Mouse (Mus musculus): ENCODE data around the gene Acaca. TPM values are rescaled to one million over a fixed set of nuclear protein-coding genes. Genes with fewer than 3 reads are reported as not detected.

Acaca gene
- polyA plus RNA-seq, 1 experiment from 2014 or later, result 25.5 TPM

GRCm38 (mm10) chr11:84434879-84435278 is 305.4 kb downstream of the Acaca start:
- Histone ChIP-seq H3K4me3 (ENCODE audit: low read depth, low read length) (no peak overlapping the region), H3K9ac (replicated peaks; ENCODE audit: low read depth, low read length) (no peak overlapping the region), H3K4me1 (ENCODE audit: control insufficient read depth, insufficient read depth, low read length) (peaks cover 6% of the 10 kb centered on the region), H3K27ac (ENCODE audit: low read length) (no peak overlapping the region), H3K4me2 (replicated peaks; ENCODE audit: low read depth, low read length) (no peak overlapping the region), H3K9me3 (ENCODE audit: control insufficient read depth, low read depth, low read length) (no peaks in the 10 kb centered on the region), H3K36me3 (ENCODE audit: control insufficient read depth, insufficient read depth, low read length) (no peaks in the 10 kb centered on the region; the same call in none of the 2 replicates), H3K27me3 (ENCODE audit: control insufficient read depth, insufficient read depth, low read length) (no peaks in the 10 kb centered on the region)
- no peak for ATAC-seq (ENCODE audit: insufficient number of reproducible peaks, insufficient read depth, low FRiP score, low read depth)
- WGBS, result 80% methylated on average over 6 of the region's 6 CpGs

DNA sequence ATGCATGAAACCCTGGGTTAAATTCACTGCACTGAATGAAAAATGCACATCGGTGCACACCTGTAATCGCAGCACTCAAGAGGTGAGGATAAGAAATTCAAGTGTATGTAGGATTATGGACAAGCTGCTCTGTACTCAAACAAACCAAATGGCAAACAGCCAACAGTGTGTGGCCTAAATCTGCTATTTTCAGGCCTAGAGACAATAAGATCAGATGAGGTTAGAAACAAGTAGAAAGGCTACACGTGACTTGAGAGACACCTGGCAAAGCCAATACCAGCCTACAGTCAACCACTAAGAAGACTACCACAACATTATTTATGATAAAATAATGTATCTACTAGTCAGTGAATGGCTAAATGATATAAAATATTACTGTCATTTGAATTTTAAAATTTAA is 310.9 kb downstream of the Acaca start:
- no peak overlapping the region for H3K4me3 ChIP-seq (ENCODE audit: low read depth, low read length)
- H3K36me3 ChIP-seq (ENCODE audit: control insufficient read depth, insufficient read depth, low read length), result peaks cover 6% of the 10 kb centered on the region
- no peak for ATAC-seq (ENCODE audit: insufficient number of reproducible peaks, insufficient read depth, low FRiP score, low read depth)
- H3K4me2 ChIP-seq (replicated peaks; ENCODE audit: low read depth, low read length), result no peak overlapping the region
- H3K27me3 ChIP-seq (ENCODE audit: control insufficient read depth, insufficient read depth, low read length), result no peaks in the 10 kb centered on the region
- WGBS, result 89% methylated on average over 3 of the region's 3 CpGs
- no peak overlapping the region for H3K9ac ChIP-seq (replicated peaks; ENCODE audit: low read depth, low read length)
- no peak overlapping the region for H3K27ac ChIP-seq (ENCODE audit: low read length)
- H3K4me1 ChIP-seq (ENCODE audit: control insufficient read depth, insufficient read depth, low read length), result no peaks in the 10 kb centered on the region
- H3K9me3 ChIP-seq (ENCODE audit: control insufficient read depth, low read depth, low read length), result no peaks in the 10 kb centered on the region

GRCm38 (mm10) chr11:84442554-84443331 is 313.3 kb downstream of the Acaca start:
- Histone ChIP-seq H3K4me1 (ENCODE audit: control insufficient read depth, insufficient read depth, low read length) (no peaks in the 10 kb centered on the region), H3K27ac (ENCODE audit: low read length) (no peak overlapping the region), H3K9ac (replicated peaks; ENCODE audit: low read depth, low read length) (no peak overlapping the region), H3K36me3 (ENCODE audit: control insufficient read depth, insufficient read depth, low read length) (peaks cover 6% of the 10 kb centered on the region), H3K4me2 (replicated peaks; ENCODE audit: low read depth, low read length) (no peak overlapping the region), H3K27me3 (ENCODE audit: control insufficient read depth, insufficient read depth, low read length) (no peaks in the 10 kb centered on the region), H3K4me3 (ENCODE audit: low read depth, low read length) (no peak overlapping the region), H3K9me3 (ENCODE audit: control insufficient read depth, low read depth, low read length) (no peaks in the 10 kb centered on the region)
- ATAC-seq (ENCODE audit: insufficient number of reproducible peaks, insufficient read depth, low FRiP score, low read depth), result no peak
- WGBS, result 76% methylated on average over 4 of the region's 4 CpGs

Other genes with a start within 250 kb of the Acaca start
- gene Ddx52, start 187.6 kb upstream of the Acaca start, polyA plus RNA-seq (2014; fragmentation: Nextera tagmentation; extraction: Ambion mirVana), result 32.3 and 36.9 TPM in 2 replicates
- 13.8 and 15.0 TPM in 2 replicates for gene Synrg, start 165.2 kb upstream of the Acaca start, polyA plus RNA-seq (2014; fragmentation: Nextera tagmentation; extraction: Ambion mirVana)
- gene Dusp14, start 60.4 kb upstream of the Acaca start, polyA plus RNA-seq (2014; fragmentation: Nextera tagmentation; extraction: Ambion mirVana), result 21.9 and 24.0 TPM in 2 replicates
- gene Tada2a, start 72 bp upstream of the Acaca start, polyA plus RNA-seq (2014; fragmentation: Nextera tagmentation; extraction: Ambion mirVana), result 36.2 and 37.6 TPM in 2 replicates
- not detected in 2 replicates for gene Gm11437, start 37.8 kb downstream of the Acaca start, polyA plus RNA-seq (2014; fragmentation: Nextera tagmentation; extraction: Ambion mirVana)